Mouse (Mus musculus) heart, postnatal 0 days (tissue): ENCODE data around the gene 1110004F10Rik. TPM values are rescaled to one million over a fixed set of nuclear protein-coding genes. Genes with fewer than 3 reads are reported as not detected.

Experiments used
- ATAC-seq: fragments of 200-750 bp; cut with Nextera tagmentation; 2 replicates; pipeline ENCODE4 v1.8.0; 2017; ENCODE audit warnings: low read depth, moderate number of reproducible peaks, moderate library complexity; ENCODE audit not compliant: insufficient read depth
- DNase-seq: peaks from one replicate; pipeline ENCODE4 v3.0.0-alpha.2; 2016; ENCODE audit warnings: low spot score
- H3K27ac ChIP-seq: fragments of 300-500 bp; sonication (generic); 2 replicates; pipeline ENCODE4 v1.5.1; 2014; ENCODE audit warnings: low read depth, mild to moderate bottlenecking
- H3K27me3 ChIP-seq: fragments of 300-500 bp; sonication (generic); 2 replicates; pipeline ENCODE4 v1.6.1; 2014; ENCODE audit warnings: low read length, mixed read lengths; ENCODE audit not compliant: control insufficient read depth, insufficient read depth
- H3K36me3 ChIP-seq: fragments of 300-500 bp; sonication (generic); replicated peaks from 2 replicates; pipeline ENCODE4 v1.6.1; 2014; ENCODE audit warnings: low read length, mixed read lengths; ENCODE audit not compliant: control insufficient read depth, insufficient read depth
- H3K4me1 ChIP-seq: fragments of 300-500 bp; sonication (generic); 2 replicates; pipeline ENCODE4 v1.6.1; 2014; ENCODE audit warnings: antibody characterized with exemption; ENCODE audit not compliant: control insufficient read depth, insufficient read depth
- H3K4me2 ChIP-seq: fragments of 300-500 bp; sonication (generic); 2 replicates; pipeline ENCODE4 v1.6.1; 2014; ENCODE audit warnings: low read depth, mild to moderate bottlenecking, low read length, moderate library complexity
- H3K4me3 ChIP-seq: fragments of 300-500 bp; sonication (generic); 2 replicates; pipeline ENCODE4 v1.5.1; 2014; ENCODE audit warnings: low read depth, low read length
- H3K9ac ChIP-seq: fragments of 300-500 bp; sonication (generic); replicated peaks from 2 replicates; pipeline ENCODE4 v1.6.1; 2014; ENCODE audit warnings: low read depth, low read length, mixed read lengths
- H3K9me3 ChIP-seq: fragments of 300-500 bp; sonication (generic); replicated peaks from 2 replicates; pipeline ENCODE4 v1.6.1; 2016; ENCODE audit warnings: low read length; ENCODE audit not compliant: control insufficient read depth
- CTCF ChIP-seq: IDR thresholded peaks from 2 replicates; pipeline ENCODE4 v1.5.1; 2016; ENCODE audit warnings: antibody characterized with exemption, control low read depth, low read depth
- EP300 ChIP-seq: IDR thresholded peaks from 2 replicates; pipeline ENCODE4 v1.6.1; 2016; ENCODE audit warnings: antibody characterized with exemption, low read depth
- WGBS: fragments of 180-500 bp; shearing (Covaris S2); extraction: QIAGEN DNeasy Blood & Tissue Kit; methylation state at CpG from one replicate; pipeline ENCODE4 v1.1.7; 2014; 5-methylcytosine and 5-hydroxymethylcytosine counted together
- polyA plus RNA-seq: library from polyadenylated mRNA; unstranded; fragments of >200 nt; fragmentation: Nextera tagmentation; extraction: Ambion mirVana; gene quantifications from 2 replicates; pipeline ENCODE4 v1.2.1, GENCODE M21; 2015
- total RNA-seq: library from RNA; depleted of rRNA; stranded (reverse); fragments of >200 nt; gene quantifications from 2 replicates; pipeline ENCODE4 v1.2.3, GENCODE M21; 2014; ENCODE audit warnings: low replicate concordance

1110004F10Rik gene
- total and polyA plus RNA-seq, 2 experiments from 2014 or later, result 66.5 to 152 TPM

- peaks cover 22% of the 10 kb centered on the region for H3K27me3 ChIP-seq
- TF ChIP-seq CTCF, result no peak
- no peak for TF ChIP-seq EP300
- ATAC-seq, result no peak
- no peaks in the 10 kb centered on the region for H3K36me3 ChIP-seq
- H3K9me3 ChIP-seq, result no peaks in the 10 kb centered on the region
- no peak overlapping the region for H3K4me3 ChIP-seq
- H3K4me1 ChIP-seq, result peaks cover 9% of the 10 kb centered on the region; the same call in 1 of the 2 replicates
- no peak overlapping the region for H3K27ac ChIP-seq
- H3K4me2 ChIP-seq, result no peak overlapping the region
- DNase-seq, result no peak
- H3K9ac ChIP-seq, result no peak overlapping the region
- 75% methylated on average over 18 of the region's 18 CpGs for WGBS
These were observed 2.3 kb upstream of the 1110004F10Rik start for GRCm38 (mm10) chr7:116036591-116037555.

GRCm38 (mm10) chr7:116038024-116038423 lies 1.2 kb upstream of the 1110004F10Rik start:
- ATAC-seq (no peak), DNase-seq (no peak)
- no peaks in the 10 kb centered on the region for H3K36me3 ChIP-seq
- WGBS, result 23% methylated on average over 13 of the region's 13 CpGs
- no peak overlapping the region for H3K9ac ChIP-seq
- peak overlapping the region; percentile 98 for H3K4me2 ChIP-seq
- peaks cover 9% of the 10 kb centered on the region; the same call in 1 of the 2 replicates for H3K4me1 ChIP-seq
- peaks cover 22% of the 10 kb centered on the region for H3K27me3 ChIP-seq
- TF ChIP-seq EP300 (no peak), CTCF (no peak)
- no peak overlapping the region for H3K27ac ChIP-seq
- H3K9me3 ChIP-seq, result no peaks in the 10 kb centered on the region
- H3K4me3 ChIP-seq, result peak overlapping the region; percentile 57

GRCm38 (mm10) chr7:116038511-116038910 lies 686 bp upstream of the 1110004F10Rik start, which contains the start of gene Sox6:
Sox6 (minus strand) TSS chr7:116038796.
- DNase-seq, result peak; percentile 38
- H3K36me3 ChIP-seq, result no peaks in the 10 kb centered on the region
- TF ChIP-seq EP300 (no peak), CTCF (no peak)
- peaks cover 22% of the 10 kb centered on the region for H3K27me3 ChIP-seq
- ATAC-seq, result no peak
- peak within 1 kb of the TSS; percentile 57 for H3K4me3 ChIP-seq
- peak within 1 kb of the TSS; percentile 44 for H3K9ac ChIP-seq
- peaks cover 9% of the 10 kb centered on the region; the same call in 1 of the 2 replicates for H3K4me1 ChIP-seq
- WGBS, result 6% methylated on average over 11 of the region's 11 CpGs
- H3K27ac ChIP-seq, result no peak within 1 kb of the TSS
- no peaks in the 10 kb centered on the region for H3K9me3 ChIP-seq
- H3K4me2 ChIP-seq, result peak within 1 kb of the TSS; percentile 98

GRCm38 (mm10) chr7:116039538-116040466 lies 605 bp downstream of the 1110004F10Rik start:
- H3K9me3 ChIP-seq, result no peaks in the 10 kb centered on the region
- no peak for TF ChIP-seq EP300
- TF ChIP-seq CTCF, result peak; percentile 92
- no peaks in the 10 kb centered on the region for H3K36me3 ChIP-seq
- peak overlapping the region; percentile 98 for H3K4me2 ChIP-seq
- H3K4me1 ChIP-seq, result peaks cover 9% of the 10 kb centered on the region; the same call in 1 of the 2 replicates
- H3K9ac ChIP-seq, result peak overlapping the region; percentile 44
- H3K27me3 ChIP-seq, result peaks cover 22% of the 10 kb centered on the region
- H3K4me3 ChIP-seq, result peak overlapping the region; percentile 57
- under 1% methylated on average over 48 of the region's 48 CpGs for WGBS
- DNase-seq, result peak; percentile 80
- peak; percentile 88 for ATAC-seq
- H3K27ac ChIP-seq, result no peak overlapping the region

- peak; percentile 9; the same call in 1 of the 2 replicates for ATAC-seq
These were observed 1.3 kb downstream of the 1110004F10Rik start for GRCm38 (mm10) chr7:116040470-116041019.

More at GRCm38 (mm10) chr7:116040470-116041019, 1.3 kb downstream of the 1110004F10Rik start:
- Histone ChIP-seq H3K27me3 (peaks cover 22% of the 10 kb centered on the region), H3K4me1 (peaks cover 9% of the 10 kb centered on the region; the same call in 1 of the 2 replicates), H3K4me2 (peak overlapping the region; percentile 98), H3K36me3 (no peaks in the 10 kb centered on the region), H3K9ac (no peak overlapping the region), H3K9me3 (no peaks in the 10 kb centered on the region), H3K4me3 (peak overlapping the region; percentile 57), H3K27ac (no peak overlapping the region)
- no peak for DNase-seq
- WGBS, result 27% methylated on average over 15 of the region's 15 CpGs
- no peak for TF ChIP-seq EP300
- TF ChIP-seq CTCF, result no peak
